Mouse (Mus musculus) olfactory bulb, adult 2 months (tissue): ENCODE results near the gene Cstf2t. TPM values are rescaled to one million over a fixed set of nuclear protein-coding genes. Genes with fewer than 3 reads are reported as not detected.

Experiments
- H3K27ac ChIP-seq: fragments of 200-500 bp; 2 replicates; pipeline ENCODE4 v1.5.1; 2012; ENCODE audit warnings: low read depth, low read length; ENCODE audit not compliant: insufficient read depth
- H3K4me1 ChIP-seq: fragments of 200-500 bp; 2 replicates; pipeline ENCODE4 v1.6.1; 2012; ENCODE audit warnings: low read length; ENCODE audit not compliant: control insufficient read depth, insufficient read depth
- H3K4me3 ChIP-seq: fragments of 200-500 bp; 2 replicates; pipeline ENCODE4 v1.5.1; 2012; ENCODE audit warnings: mild to moderate bottlenecking, low read depth, low read length, moderate library complexity; ENCODE audit not compliant: insufficient read depth
- CTCF ChIP-seq: fragments of 200-500 bp; IDR thresholded peaks from 2 replicates; pipeline ENCODE4 v1.5.1; 2012; ENCODE audit warnings: low read depth, mild to moderate bottlenecking, low read length, moderate library complexity; ENCODE audit not compliant: insufficient read depth
- POLR2A ChIP-seq: fragments of 200-500 bp; IDR thresholded peaks from 2 replicates; pipeline ENCODE4 v1.6.1; 2012; ENCODE audit warnings: mild to moderate bottlenecking, low read depth, low read length, moderate library complexity; ENCODE audit not compliant: insufficient read depth
- WGBS: fragments of 180-500 bp; shearing (Covaris S2); methylation state at CpG from one replicate; pipeline ENCODE4 v1.1.7; 2018; 5-methylcytosine and 5-hydroxymethylcytosine counted together
- polyA plus RNA-seq: library from polyadenylated mRNA; stranded (reverse); fragments of >200 nt; gene quantifications from 2 replicates; pipeline ENCODE4 v1.2.4, GENCODE M21; 2012; ENCODE audit warnings: low replicate concordance; ENCODE audit not compliant: missing spikeins, insufficient read depth, insufficient read length

Cstf2t gene
- not detected in 2 replicates for polyA plus RNA-seq

GRCm38 (mm10) chr19:31082662-31083429 is at the start of gene Cstf2t:
Gene Cstf2t, plus strand, starts transcription at chr19:31082837.
- Histone ChIP-seq H3K4me3 (peak within 1 kb of the TSS; percentile 79), H3K27ac (peak within 1 kb of the TSS; percentile 65), H3K4me1 (peaks cover 13% of the 10 kb centered on the region)
- TF ChIP-seq CTCF: no peak
- TF ChIP-seq POLR2A: peak; percentile 56
- 2% methylated on average over 56 of the region's 56 CpGs for WGBS

- TF ChIP-seq CTCF: no peak
- TF ChIP-seq POLR2A: no peak
- Histone ChIP-seq H3K4me1 (no peaks in the 10 kb centered on the region), H3K27ac (no peak overlapping the region), H3K4me3 (no peak overlapping the region)
- WGBS: 80% methylated on average over 3 of the region's 3 CpGs
Observed at GRCm38 (mm10) chr19:31038951-31039350, 43.7 kb upstream of the Cstf2t start.

GRCm38 (mm10) chr19:31040948-31041847 is 41.4 kb upstream of the Cstf2t start:
- H3K27ac ChIP-seq: no peak overlapping the region

GRCm38 (mm10) chr19:31046601-31047000 is 36.0 kb upstream of the Cstf2t start:
- Histone ChIP-seq H3K4me1 (no peaks in the 10 kb centered on the region), H3K4me3 (no peak overlapping the region), H3K27ac (no peak overlapping the region)
- WGBS: 99% methylated on average over 4 of the region's 4 CpGs
- TF ChIP-seq POLR2A (no peak), CTCF (no peak)

More at GRCm38 (mm10) chr19:31040948-31041847, 41.4 kb upstream of the Cstf2t start:
- Histone ChIP-seq H3K4me3 (no peak overlapping the region), H3K4me1 (no peaks in the 10 kb centered on the region)
- TF ChIP-seq POLR2A (no peak), CTCF (no peak)
- WGBS: 78% methylated on average over 2 of the region's 2 CpGs

GRCm38 (mm10) chr19:31064740-31065139 is 17.9 kb upstream of the Cstf2t start:
- 86% methylated on average over 1 of the region's 1 CpGs for WGBS
- Histone ChIP-seq H3K4me3 (no peak overlapping the region), H3K27ac (no peak overlapping the region), H3K4me1 (no peaks in the 10 kb centered on the region)
- TF ChIP-seq CTCF (no peak), POLR2A (no peak)

- TF ChIP-seq CTCF: no peak
- TF ChIP-seq POLR2A: no peak
- no peak overlapping the region for H3K4me3 ChIP-seq
- 82% methylated on average over 11 of the region's 11 CpGs for WGBS
- no peak overlapping the region for H3K27ac ChIP-seq
- H3K4me1 ChIP-seq: no peaks in the 10 kb centered on the region
Observed at GRCm38 (mm10) chr19:31065206-31065781, 17.3 kb upstream of the Cstf2t start.

- TF ChIP-seq CTCF (no peak), POLR2A (no peak)
- H3K4me1 ChIP-seq: peaks cover 6% of the 10 kb centered on the region
- no peak overlapping the region for H3K27ac ChIP-seq
- WGBS: 32% methylated on average over 24 of the region's 24 CpGs
- no peak overlapping the region for H3K4me3 ChIP-seq
Observed at GRCm38 (mm10) chr19:31073959-31074716, 8.5 kb upstream of the Cstf2t start.

- Histone ChIP-seq H3K4me1 (peaks cover 6% of the 10 kb centered on the region), H3K4me3 (no peak overlapping the region), H3K27ac (no peak overlapping the region)
- WGBS: 20% methylated on average over 3 of the region's 3 CpGs
- TF ChIP-seq CTCF (no peak), POLR2A (no peak)
Observed at GRCm38 (mm10) chr19:31074717-31075063, 7.9 kb upstream of the Cstf2t start.
